Mouse (Mus musculus): ENCODE measurements around the gene Rpf2. TPM values are rescaled to one million over a fixed set of nuclear protein-coding genes. Genes with fewer than 3 reads are reported as not detected.

Gene Rpf2
- polyA plus RNA-seq, 1 experiment from 2014 or later: 69.5 TPM

DNA sequence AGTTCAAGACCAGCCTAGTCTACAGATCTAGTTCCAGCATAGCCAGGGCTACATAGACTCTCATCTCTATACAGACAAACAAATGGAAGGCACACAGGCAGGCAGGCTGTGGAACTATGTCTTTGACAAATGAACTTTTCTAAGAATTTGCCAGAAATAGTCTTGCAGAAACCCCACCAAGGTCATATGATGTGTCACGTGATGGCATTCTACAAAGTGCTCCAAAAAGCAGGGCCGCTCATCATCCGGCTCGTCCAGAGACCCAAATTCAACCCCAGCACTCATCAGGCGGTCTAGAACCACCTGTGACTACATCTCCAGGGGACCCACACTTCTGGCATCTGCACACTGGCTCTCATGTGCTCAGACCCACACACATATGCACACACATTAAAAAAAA is 9.0 kb downstream of the Rpf2 start:
- Histone ChIP-seq H3K4me3 (no peak overlapping the region), H3K9me3 (no peaks in the 10 kb centered on the region), H3K4me2 (replicated peaks) (no peak overlapping the region), H3K4me1 (no peaks in the 10 kb centered on the region), H3K27me3 (no peaks in the 10 kb centered on the region), H3K27ac (replicated peaks) (no peak overlapping the region), H3K36me3 (peaks cover 74% of the 10 kb centered on the region), H3K9ac (replicated peaks) (no peak overlapping the region)
- WGBS: 96% methylated on average over 5 of the region's 5 CpGs
- no peak for ATAC-seq (ENCODE audit: low FRiP score, low read depth)

DNA sequence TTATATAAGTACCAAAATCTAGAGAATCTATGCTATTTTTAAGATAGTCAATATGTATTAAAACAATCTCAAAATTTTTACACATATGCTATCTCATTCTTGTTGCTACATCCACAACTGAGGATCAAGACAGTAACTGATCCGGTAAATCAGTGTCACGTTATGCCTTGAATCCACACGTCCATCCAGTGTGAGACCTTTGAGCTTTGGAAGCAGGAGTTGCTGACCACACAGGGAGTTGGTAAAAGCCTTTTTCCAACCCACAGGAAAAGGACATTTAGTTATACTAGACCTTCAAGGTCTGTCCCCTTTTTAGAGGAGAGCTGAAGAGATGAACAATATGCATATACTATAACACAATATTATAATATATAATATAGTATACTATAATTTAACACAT is 13.6 kb downstream of the Rpf2 start:
- Histone ChIP-seq H3K9ac (replicated peaks) (no peak overlapping the region), H3K4me1 (no peaks in the 10 kb centered on the region), H3K4me3 (no peak overlapping the region), H3K27ac (replicated peaks) (no peak overlapping the region), H3K4me2 (replicated peaks) (no peak overlapping the region), H3K27me3 (no peaks in the 10 kb centered on the region), H3K36me3 (peaks cover 69% of the 10 kb centered on the region), H3K9me3 (no peaks in the 10 kb centered on the region)
- ATAC-seq (ENCODE audit: low FRiP score, low read depth): no peak
- WGBS: 90% methylated on average over 3 of the region's 3 CpGs

DNA sequence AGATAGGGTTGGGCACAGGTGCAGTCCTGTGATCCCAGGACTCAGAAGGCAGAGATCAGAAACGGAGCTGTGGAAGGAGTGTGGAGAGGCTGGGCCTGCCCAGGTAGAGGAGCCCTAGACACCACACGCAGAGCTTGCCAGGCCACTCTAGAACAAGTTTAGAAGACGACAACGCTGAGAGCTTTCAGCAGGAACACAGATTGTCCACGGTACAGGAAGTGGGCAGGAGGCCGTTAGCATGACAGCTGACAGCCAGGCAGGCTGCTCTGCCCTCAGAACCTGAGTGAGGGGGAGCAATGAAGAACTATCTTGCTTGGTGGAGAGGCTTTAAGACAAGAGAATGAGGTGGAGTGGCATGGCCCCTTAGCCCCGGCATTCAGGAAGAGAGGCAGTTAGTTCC is 14.4 kb downstream of the Rpf2 start:
- ATAC-seq (ENCODE audit: low FRiP score, low read depth): no peak
- Histone ChIP-seq H3K4me1 (no peaks in the 10 kb centered on the region), H3K9ac (replicated peaks) (no peak overlapping the region)

DNA sequence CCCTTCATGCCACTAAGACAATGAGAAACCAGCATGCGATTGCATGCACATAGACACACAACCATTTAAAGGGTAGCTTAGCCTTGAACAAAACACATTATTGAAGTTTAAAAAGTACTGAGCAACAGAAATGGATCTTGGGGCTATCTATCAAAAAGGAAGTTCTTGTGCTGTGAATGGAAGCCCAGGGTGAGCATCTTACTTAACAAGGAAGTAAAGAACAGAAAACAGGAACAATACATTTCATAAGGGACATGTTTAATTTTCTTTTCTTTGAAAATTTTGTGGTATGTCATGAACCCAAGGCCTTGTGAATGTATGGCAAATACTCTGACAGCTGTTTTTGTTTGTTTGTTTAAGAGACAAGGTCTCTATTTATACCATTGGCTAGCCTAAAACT is 17.1 kb downstream of the Rpf2 start:
- no peak overlapping the region for H3K4me2 ChIP-seq (replicated peaks)
- WGBS: 92% methylated on average over 1 of the region's 1 CpGs
- no peak overlapping the region for H3K9ac ChIP-seq (replicated peaks)
- no peaks in the 10 kb centered on the region for H3K9me3 ChIP-seq
- no peaks in the 10 kb centered on the region for H3K4me1 ChIP-seq
- H3K27me3 ChIP-seq: no peaks in the 10 kb centered on the region
- no peak overlapping the region for H3K4me3 ChIP-seq
- peaks cover 83% of the 10 kb centered on the region for H3K36me3 ChIP-seq
- ATAC-seq (ENCODE audit: low FRiP score, low read depth): no peak
- H3K27ac ChIP-seq (replicated peaks): no peak overlapping the region

More for the DNA sequence above, 14.4 kb downstream of the Rpf2 start:
- H3K27me3 ChIP-seq: no peaks in the 10 kb centered on the region
- H3K9me3 ChIP-seq: no peaks in the 10 kb centered on the region
- no peak overlapping the region for H3K27ac ChIP-seq (replicated peaks)
- H3K4me3 ChIP-seq: no peak overlapping the region
- peaks cover 69% of the 10 kb centered on the region for H3K36me3 ChIP-seq
- WGBS: 88% methylated on average over 7 of the region's 7 CpGs
- H3K4me2 ChIP-seq (replicated peaks): no peak overlapping the region

DNA sequence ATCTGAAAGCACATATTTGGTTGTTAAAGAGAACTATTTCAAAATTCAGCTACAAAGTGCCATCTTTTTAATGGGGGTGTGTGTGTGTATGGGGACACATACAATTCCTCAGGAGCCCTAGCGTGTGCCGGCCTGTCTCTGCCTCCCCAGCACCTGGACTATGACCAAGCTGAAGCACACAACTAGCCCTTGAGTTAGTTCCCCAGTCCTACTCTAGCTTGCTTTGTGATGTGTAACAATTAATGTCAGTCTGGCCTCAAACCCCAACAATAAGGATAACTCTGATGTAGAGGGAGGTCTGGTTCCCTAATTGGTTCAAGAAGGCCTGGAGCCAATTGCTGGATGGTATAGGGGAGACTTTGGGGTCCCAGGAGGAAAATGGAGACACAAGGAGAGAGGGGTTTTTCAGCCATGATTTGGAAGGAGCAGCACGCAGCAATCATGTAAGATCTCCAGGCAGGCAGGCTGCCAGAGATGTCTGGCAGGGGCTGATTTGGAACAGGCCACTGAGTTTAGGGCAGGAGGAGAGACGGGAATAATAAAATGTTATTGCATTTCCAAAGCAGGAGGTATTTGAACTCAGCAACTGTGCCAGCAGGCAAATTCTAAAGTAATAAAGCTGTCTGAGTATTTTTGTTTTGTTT is 19.1 kb downstream of the Rpf2 start:
- ATAC-seq (ENCODE audit: low FRiP score, low read depth): no peak
- H3K9me3 ChIP-seq: no peaks in the 10 kb centered on the region
- WGBS: 90% methylated on average over 4 of the region's 4 CpGs
- peaks cover 87% of the 10 kb centered on the region for H3K36me3 ChIP-seq
- H3K4me3 ChIP-seq: no peak overlapping the region
- H3K27ac ChIP-seq (replicated peaks): no peak overlapping the region
- no peak overlapping the region for H3K4me2 ChIP-seq (replicated peaks)
- no peaks in the 10 kb centered on the region for H3K27me3 ChIP-seq
- no peaks in the 10 kb centered on the region for H3K4me1 ChIP-seq
- H3K9ac ChIP-seq (replicated peaks): no peak overlapping the region

DNA sequence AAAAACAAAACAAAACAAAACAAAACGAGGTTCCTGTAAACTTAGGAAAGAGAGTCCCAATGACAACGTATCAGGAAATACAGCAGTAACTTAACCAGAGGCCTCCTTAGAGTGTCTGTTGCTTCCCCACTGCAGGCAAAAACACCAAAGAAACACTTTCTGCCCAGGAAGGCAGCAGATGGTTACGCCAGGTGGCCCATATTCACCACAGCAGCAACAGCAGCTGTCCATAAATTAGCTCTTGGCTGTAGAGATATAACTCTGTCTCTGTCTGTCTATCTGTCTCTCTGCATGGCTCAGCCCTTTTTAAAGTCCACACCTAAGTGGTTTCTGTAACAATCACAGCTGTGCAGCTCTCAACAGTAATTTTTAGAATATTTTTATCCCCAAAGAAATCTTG is 28.0 kb downstream of the Rpf2 start:
- H3K27ac ChIP-seq (replicated peaks): no peak overlapping the region
- no peak overlapping the region for H3K4me2 ChIP-seq (replicated peaks)
- no peaks in the 10 kb centered on the region for H3K27me3 ChIP-seq
- peaks cover 25% of the 10 kb centered on the region for H3K36me3 ChIP-seq
- H3K4me3 ChIP-seq: no peak overlapping the region
- ATAC-seq (ENCODE audit: low FRiP score, low read depth): no peak
- H3K4me1 ChIP-seq: 0 out of 2 replicates have a peak, but pooled peaks cover 2% of the 10 kb centered on the region
- no peaks in the 10 kb centered on the region for H3K9me3 ChIP-seq
- WGBS: 89% methylated on average over 3 of the region's 3 CpGs
- H3K9ac ChIP-seq (replicated peaks): no peak overlapping the region

DNA sequence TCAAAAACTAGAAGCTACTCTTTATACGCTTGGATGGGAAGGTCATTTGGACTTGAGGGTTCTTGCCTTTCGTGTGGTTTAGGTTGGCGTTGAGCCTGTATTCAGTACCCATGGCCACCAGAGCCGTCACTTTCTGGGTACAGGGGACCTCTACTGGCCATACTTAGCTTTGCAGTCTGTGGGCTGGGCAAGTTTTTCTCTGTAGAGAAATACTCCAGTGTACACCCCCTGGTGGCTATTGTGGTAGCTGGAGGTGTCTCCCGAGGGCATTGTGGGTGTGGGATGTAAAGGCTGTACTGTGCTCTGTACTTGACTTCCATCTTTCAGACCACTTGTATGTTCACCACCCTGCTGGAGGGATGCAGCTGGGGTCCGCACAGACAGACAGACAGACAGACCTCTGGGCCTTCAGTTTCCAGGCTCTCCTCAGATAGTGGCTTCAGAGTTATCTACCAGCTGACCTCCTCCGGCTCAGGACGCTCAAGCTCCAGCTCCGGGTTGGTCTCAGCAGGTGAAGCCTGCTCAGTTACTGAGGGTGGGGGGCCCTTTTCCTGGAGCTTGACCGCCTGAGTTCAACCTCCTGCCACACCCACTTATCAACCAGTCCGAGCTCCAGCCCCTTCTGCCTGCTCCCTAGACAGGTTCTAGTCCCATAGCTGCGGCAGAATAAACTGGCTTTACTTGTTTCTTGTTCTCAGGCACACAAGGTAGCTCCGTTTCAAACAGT is 34.2 kb downstream of the Rpf2 start:
- Histone ChIP-seq H3K27me3 (no peaks in the 10 kb centered on the region), H3K27ac (replicated peaks) (no peak overlapping the region), H3K36me3 (no peaks in the 10 kb centered on the region), H3K4me1 (no peaks in the 10 kb centered on the region), H3K9me3 (no peaks in the 10 kb centered on the region), H3K9ac (replicated peaks) (no peak overlapping the region), H3K4me3 (no peak overlapping the region), H3K4me2 (replicated peaks) (no peak overlapping the region)
- peak; percentile 80; the same call in 1 of the 2 replicates for ATAC-seq (ENCODE audit: low FRiP score, low read depth)
- 43% methylated on average over 13 of the region's 13 CpGs for WGBS

DNA sequence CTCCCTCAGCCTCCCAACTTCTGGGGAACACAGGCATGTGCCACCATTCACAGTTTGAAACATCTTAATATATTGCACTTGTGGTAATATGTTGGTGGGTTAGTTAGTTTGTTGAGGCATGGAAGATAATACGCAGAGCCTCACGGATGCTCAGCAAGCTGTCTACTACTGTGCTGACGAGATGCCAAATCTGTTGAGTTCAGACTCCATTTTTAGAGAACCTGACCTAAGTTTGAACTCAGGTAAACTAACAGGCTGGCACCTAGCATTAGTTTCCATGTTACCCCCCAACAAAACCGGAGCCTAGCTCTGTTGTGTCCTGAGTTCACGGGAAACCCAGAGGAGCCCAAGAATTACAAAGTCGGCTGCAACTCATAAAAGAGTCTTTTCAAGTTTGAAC is 51.8 kb downstream of the Rpf2 start:
- Histone ChIP-seq H3K9ac (replicated peaks) (no peak overlapping the region), H3K4me1 (no peaks in the 10 kb centered on the region; the same call in 1 of the 2 replicates), H3K4me2 (replicated peaks) (no peak overlapping the region), H3K9me3 (no peaks in the 10 kb centered on the region), H3K27ac (replicated peaks) (no peak overlapping the region), H3K4me3 (no peak overlapping the region), H3K27me3 (no peaks in the 10 kb centered on the region), H3K36me3 (no peaks in the 10 kb centered on the region)
- no peak for ATAC-seq (ENCODE audit: low FRiP score, low read depth)
- 92% methylated on average over 6 of the region's 6 CpGs for WGBS

DNA sequence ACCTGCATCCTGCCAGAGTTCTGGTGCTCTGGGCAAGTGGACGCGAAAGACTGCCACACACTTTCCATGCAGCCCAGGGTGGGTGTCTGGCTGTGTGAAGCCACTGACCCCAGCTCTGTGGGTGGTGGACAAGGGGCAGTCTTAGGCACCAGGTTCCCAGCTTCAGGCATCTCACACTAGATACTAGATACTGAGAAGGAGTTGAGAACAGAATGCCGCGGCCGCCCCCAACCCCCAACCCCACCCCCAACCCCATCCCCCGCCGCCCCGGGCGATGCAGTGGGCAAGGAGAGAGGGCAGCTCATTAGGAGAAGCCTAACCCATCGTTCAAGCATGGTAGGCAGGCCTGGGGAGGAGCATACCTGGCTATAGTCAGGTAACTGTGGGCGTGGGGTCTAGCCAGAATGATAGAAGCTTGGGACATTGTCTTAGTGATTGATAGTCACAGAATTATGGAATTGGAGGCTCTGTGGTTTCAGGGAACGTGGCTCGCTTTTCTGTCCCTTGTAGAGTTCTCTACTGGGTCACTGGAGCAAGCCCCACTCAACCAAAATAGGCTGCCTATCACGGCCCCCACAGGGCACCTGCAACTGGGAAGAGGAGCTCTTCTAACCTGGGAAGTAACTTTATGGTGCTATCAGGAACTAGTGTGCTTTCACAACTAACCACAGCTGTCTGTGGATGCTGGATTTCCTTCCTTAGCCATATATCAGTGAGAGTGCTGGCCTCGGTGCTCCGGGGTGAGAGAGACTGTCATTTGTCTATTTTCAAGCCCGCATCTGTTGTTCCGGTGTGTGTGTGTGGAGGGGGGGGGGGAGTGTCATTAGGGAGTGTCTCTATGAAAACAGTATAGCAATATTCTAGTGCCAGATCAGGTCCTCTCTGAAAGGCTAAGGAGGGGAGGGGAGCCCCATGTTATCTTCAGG is 54.6 kb downstream of the Rpf2 start:
- H3K27ac ChIP-seq (replicated peaks): no peak overlapping the region
- no peaks in the 10 kb centered on the region for H3K9me3 ChIP-seq
- no peaks in the 10 kb centered on the region; the same call in 1 of the 2 replicates for H3K4me1 ChIP-seq
- H3K4me3 ChIP-seq: no peak overlapping the region
- no peak for ATAC-seq (ENCODE audit: low FRiP score, low read depth)
- no peaks in the 10 kb centered on the region for H3K36me3 ChIP-seq
- no peak overlapping the region for H3K9ac ChIP-seq (replicated peaks)
- WGBS: 66% methylated on average over 18 of the region's 18 CpGs
- no peaks in the 10 kb centered on the region for H3K27me3 ChIP-seq
- no peak overlapping the region for H3K4me2 ChIP-seq (replicated peaks)

DNA sequence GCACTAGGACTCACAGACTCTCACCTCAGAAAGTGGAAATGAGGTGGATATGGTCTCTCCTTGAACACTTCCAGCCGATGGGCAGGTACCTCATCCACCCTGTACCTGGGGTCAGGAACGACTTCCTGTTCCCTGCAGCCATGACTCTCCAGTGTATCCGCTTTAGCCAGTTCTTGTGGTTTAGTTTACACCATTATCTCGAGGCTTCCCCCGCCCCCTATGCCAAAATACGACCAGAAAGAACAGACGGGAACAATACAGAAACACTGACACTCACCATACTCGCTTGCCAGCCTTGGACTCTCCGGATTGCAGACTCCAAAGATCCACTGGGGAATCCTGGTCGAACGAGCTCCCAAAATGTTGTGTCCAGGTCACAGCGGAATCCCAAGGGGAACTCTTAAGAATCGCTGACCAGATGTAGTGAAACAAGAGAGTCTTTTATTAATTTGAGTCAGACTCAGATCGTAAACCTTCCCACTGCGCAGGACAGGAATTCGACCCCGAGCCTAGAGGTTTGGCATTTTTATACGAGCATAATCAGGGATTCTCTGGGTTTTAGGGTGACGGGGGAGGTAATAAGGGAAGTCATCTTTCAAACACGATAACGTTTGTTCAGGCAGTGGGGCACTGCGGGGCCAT is 55.4 kb downstream of the Rpf2 start:
- H3K9me3 ChIP-seq: no peaks in the 10 kb centered on the region
- no peak overlapping the region for H3K27ac ChIP-seq (replicated peaks)
- H3K9ac ChIP-seq (replicated peaks): no peak overlapping the region
- no peaks in the 10 kb centered on the region; the same call in 1 of the 2 replicates for H3K4me1 ChIP-seq
- ATAC-seq (ENCODE audit: low FRiP score, low read depth): no peak
- H3K4me3 ChIP-seq: no peak overlapping the region
- no peaks in the 10 kb centered on the region for H3K36me3 ChIP-seq
- no peaks in the 10 kb centered on the region for H3K27me3 ChIP-seq
- no peak overlapping the region for H3K4me2 ChIP-seq (replicated peaks)
- 75% methylated on average over 22 of the region's 22 CpGs for WGBS

DNA sequence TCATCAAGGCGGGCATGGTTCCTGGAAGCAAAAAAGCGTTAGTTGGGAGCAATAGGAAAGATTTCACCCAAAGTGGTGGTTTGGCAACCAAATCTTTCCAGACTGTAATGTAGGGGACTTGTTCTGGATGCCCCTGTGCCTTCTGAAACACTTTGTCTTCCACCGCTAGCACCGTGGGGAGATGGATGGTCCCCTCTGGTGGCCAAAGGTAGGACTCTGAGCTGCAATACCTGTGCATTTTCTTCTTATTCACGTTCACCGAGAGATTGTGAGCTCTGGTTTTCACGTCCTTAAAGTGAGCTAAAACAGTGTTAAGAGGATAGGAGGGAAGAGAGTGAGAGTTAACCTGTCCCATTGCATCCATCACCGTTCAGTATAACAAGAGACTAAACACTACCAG is 56.0 kb downstream of the Rpf2 start:
- H3K9ac ChIP-seq (replicated peaks): no peak overlapping the region

More for the DNA sequence above, 56.0 kb downstream of the Rpf2 start:
- WGBS: 89% methylated on average over 8 of the region's 8 CpGs
- H3K4me2 ChIP-seq (replicated peaks): no peak overlapping the region
- H3K4me1 ChIP-seq: no peaks in the 10 kb centered on the region; the same call in 1 of the 2 replicates
- no peak for ATAC-seq (ENCODE audit: low FRiP score, low read depth)
- no peaks in the 10 kb centered on the region for H3K27me3 ChIP-seq
- H3K36me3 ChIP-seq: no peaks in the 10 kb centered on the region
- no peak overlapping the region for H3K4me3 ChIP-seq
- no peak overlapping the region for H3K27ac ChIP-seq (replicated peaks)
- no peaks in the 10 kb centered on the region for H3K9me3 ChIP-seq

All from midbrain, embryonic 12.5 days (tissue).